Mouse (Mus musculus) embryonic facial prominence, embryonic 14.5 days (tissue): ENCODE results near the gene Gm17324. TPM values are rescaled to one million over a fixed set of nuclear protein-coding genes. Genes with fewer than 3 reads are reported as not detected.
A peak's percentile ranks its signal among the peaks of the same experiment; 100 is the strongest.
"Not testable (repeated sequence)": the region's sequence is repeated elsewhere in the genome, so short reads cannot be mapped to it uniquely, and the experiment has no call there.

Experiments
- ATAC-seq: fragments of 200-750 bp; cut with Nextera tagmentation; 2 replicates; pipeline ENCODE4 v1.8.0; 2017; ENCODE audit warnings: low read depth, moderate number of reproducible peaks, moderate TSS enrichment
- DNase-seq: peaks from one replicate; pipeline ENCODE4 v3.0.0-alpha.2; 2015; ENCODE audit warnings: low spot score
- H3K27ac ChIP-seq: fragments of 300-500 bp; sonication (generic); replicated peaks from 2 replicates; pipeline ENCODE4 v1.5.1; 2014; ENCODE audit warnings: low read depth, mild to moderate bottlenecking, low read length, moderate library complexity
- H3K27me3 ChIP-seq: fragments of 300-500 bp; sonication (generic); replicated peaks from 2 replicates; pipeline ENCODE4 v1.6.1; 2014; ENCODE audit warnings: low read length; ENCODE audit not compliant: control insufficient read depth, insufficient read depth
- H3K36me3 ChIP-seq: fragments of 300-500 bp; sonication (generic); 2 replicates; pipeline ENCODE4 v1.6.1; 2014; ENCODE audit warnings: low read length, mixed read lengths; ENCODE audit not compliant: control insufficient read depth, insufficient read depth
- H3K4me1 ChIP-seq: fragments of 300-500 bp; sonication (generic); 2 replicates; pipeline ENCODE4 v1.6.1; 2014; ENCODE audit warnings: antibody characterized with exemption, low read length; ENCODE audit not compliant: control insufficient read depth, insufficient read depth
- H3K4me2 ChIP-seq: fragments of 300-500 bp; sonication (generic); 2 replicates; pipeline ENCODE4 v1.6.1; 2014; ENCODE audit warnings: low read depth, mild to moderate bottlenecking, low read length, moderate library complexity, mixed read lengths
- H3K4me3 ChIP-seq: fragments of 300-500 bp; sonication (generic); 2 replicates; pipeline ENCODE4 v1.5.1; 2014; ENCODE audit warnings: low read depth, mild to moderate bottlenecking, low read length
- H3K9ac ChIP-seq: fragments of 300-500 bp; sonication (generic); 2 replicates; pipeline ENCODE4 v1.6.1; 2014; ENCODE audit warnings: low read depth, mild to moderate bottlenecking, low read length, moderate library complexity, mixed read lengths
- H3K9me3 ChIP-seq: fragments of 300-500 bp; sonication (generic); 2 replicates; pipeline ENCODE4 v1.6.1; 2016; ENCODE audit warnings: low read length; ENCODE audit not compliant: control insufficient read depth
- WGBS: fragments of 180-500 bp; shearing (Covaris S2); extraction: QIAGEN DNeasy Blood & Tissue Kit; methylation state at CpG from one replicate; pipeline ENCODE4 v1.1.7; 2014; 5-methylcytosine and 5-hydroxymethylcytosine counted together
- polyA plus RNA-seq: library from polyadenylated mRNA; unstranded; fragments of >200 nt; fragmentation: Nextera tagmentation; extraction: Ambion mirVana; gene quantifications from 2 replicates; pipeline ENCODE4 v1.2.1, GENCODE M21; 2014

The Gm17324 gene
- polyA plus RNA-seq, 1 experiment from 2014 or later, result 0.71 TPM

DNA sequence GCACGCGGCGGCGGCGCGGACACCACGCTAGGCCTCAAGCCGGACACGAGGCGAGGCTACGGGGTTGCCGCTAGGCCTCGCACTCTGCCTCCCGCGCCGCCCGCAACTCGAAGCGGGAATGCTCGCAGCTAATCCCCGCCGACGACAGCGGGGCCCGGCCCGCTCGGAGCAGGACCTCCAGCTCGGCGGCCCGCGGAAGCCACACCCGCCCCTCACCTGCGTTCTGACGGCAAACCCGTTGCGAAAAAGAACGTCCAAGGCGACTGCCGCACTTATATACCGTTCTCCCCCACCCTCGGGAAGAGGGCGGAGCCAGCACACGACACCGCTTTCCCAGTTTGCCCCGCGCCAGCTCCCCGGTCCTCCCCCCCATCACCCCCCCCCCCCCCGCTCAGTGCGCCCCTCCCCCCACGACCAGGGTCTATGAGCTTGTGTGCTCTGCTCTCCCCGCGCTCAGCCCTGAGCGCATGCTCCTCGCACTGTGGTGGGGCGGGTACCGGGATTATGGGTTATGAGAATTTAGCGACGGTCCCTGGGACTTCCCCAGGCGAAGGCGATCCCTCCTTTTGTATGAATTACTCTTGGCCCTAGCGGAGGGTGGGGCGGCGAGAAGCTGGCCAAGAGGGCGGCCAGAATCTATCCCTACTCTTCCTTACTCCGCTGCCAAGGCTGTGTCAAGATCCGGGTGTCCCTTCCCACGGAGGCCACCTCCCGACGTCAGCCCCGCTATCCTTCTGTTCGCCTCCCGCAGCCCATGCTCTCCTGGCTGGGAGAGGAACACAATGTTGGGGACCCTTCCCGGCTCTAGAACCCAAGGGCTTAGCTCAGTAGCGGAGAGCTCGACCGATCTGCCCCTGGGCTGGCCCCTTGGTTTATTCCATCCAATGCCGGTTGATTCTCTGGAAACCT, 33.1 kb upstream of the Gm17324 start:
- peak; percentile 100 for DNase-seq
- H3K36me3 ChIP-seq, result peaks cover 37% of the 10 kb centered on the region
- peak overlapping the region; percentile 98 for H3K4me3 ChIP-seq

DNA sequence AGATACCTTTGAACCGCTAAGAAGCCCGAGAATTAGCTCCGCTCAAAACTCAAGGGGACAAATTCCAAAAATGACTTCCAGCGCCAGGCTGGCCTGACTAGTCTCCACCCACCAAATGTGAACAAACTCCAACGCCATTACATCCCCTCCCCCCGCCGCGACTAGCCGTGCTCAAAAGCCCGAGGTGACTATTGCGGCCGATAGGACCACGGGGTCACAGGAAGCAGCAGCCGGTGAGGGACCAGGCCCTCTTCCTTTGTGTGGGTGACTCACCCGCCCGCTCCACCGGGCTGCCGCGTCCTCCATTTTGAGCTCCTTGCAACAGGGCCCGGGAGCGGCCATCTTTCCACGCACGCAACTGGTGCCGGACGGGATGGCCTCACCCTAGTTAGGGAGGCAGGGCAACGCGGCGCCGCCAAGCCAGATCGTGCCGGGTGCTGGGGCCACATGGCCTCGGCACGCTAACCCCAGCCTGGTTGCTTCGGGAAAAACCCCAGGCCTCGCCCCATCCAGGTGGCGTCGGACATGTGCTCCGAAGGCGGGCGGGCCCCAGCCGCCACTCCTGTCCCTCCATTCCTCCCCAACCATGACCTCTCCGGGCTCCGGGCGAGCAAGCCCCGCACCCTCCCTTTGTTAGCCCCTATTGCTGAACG, 32.2 kb upstream of the Gm17324 start:
- no peaks in the 10 kb centered on the region for H3K27me3 ChIP-seq
- ATAC-seq (peak; percentile 2; the same call in 1 of the 2 replicates), DNase-seq (peak; percentile 78)
- peak overlapping the region; percentile 98 for H3K4me3 ChIP-seq
- peaks cover 9% of the 10 kb centered on the region; the same call in 1 of the 2 replicates for H3K4me1 ChIP-seq
- WGBS, result 0% methylated on average over 32 of the region's 46 CpGs
- H3K9ac ChIP-seq, result peak overlapping the region; percentile 100
- H3K9me3 ChIP-seq, result no peaks in the 10 kb centered on the region
- H3K27ac ChIP-seq, result peak overlapping the region; percentile 99
- peaks cover 46% of the 10 kb centered on the region for H3K36me3 ChIP-seq
- peak overlapping the region; percentile 63 for H3K4me2 ChIP-seq

More for the DNA sequence above, 33.1 kb upstream of the Gm17324 start:
- peak overlapping the region; percentile 63 for H3K4me2 ChIP-seq
- under 1% methylated on average over 46 of the region's 77 CpGs for WGBS
- no peaks in the 10 kb centered on the region for H3K9me3 ChIP-seq
- H3K4me1 ChIP-seq, result peaks cover 9% of the 10 kb centered on the region; the same call in 1 of the 2 replicates
- peak overlapping the region; percentile 100 for H3K9ac ChIP-seq
- H3K27ac ChIP-seq, result peak overlapping the region; percentile 99
- peak; percentile 99 for ATAC-seq
- H3K27me3 ChIP-seq, result no peaks in the 10 kb centered on the region

DNA sequence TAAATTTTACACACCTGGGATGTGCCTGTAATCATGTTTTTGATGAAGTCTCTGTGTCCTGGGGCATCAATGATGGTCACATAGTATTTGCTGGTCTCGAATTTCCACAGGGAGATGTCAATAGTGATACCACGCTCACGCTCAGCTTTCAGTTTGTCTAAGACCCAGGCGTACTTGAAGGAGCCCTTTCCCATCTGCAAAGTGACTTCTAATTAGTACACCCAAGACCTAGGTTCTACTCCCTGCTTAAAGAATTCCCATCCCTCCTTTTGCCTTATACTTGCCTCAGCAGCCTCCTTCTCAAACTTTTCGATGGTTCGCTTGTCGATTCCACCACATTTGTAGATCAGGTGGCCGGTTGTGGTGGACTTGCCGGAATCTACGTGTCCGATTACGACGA, 31.6 kb upstream of the Gm17324 start:
- not testable (repeated sequence) for H3K9me3 ChIP-seq, DNase-seq, H3K4me1 ChIP-seq, H3K27me3 ChIP-seq, ATAC-seq
- peak overlapping the region; percentile 100 for H3K9ac ChIP-seq
- H3K4me3 ChIP-seq, result peak overlapping the region; percentile 98
- peak overlapping the region; percentile 99 for H3K27ac ChIP-seq
- WGBS, result 0% methylated on average over 12 of the region's 13 CpGs
- peak overlapping the region; percentile 63 for H3K4me2 ChIP-seq
- peaks cover 46% of the 10 kb centered on the region for H3K36me3 ChIP-seq

DNA sequence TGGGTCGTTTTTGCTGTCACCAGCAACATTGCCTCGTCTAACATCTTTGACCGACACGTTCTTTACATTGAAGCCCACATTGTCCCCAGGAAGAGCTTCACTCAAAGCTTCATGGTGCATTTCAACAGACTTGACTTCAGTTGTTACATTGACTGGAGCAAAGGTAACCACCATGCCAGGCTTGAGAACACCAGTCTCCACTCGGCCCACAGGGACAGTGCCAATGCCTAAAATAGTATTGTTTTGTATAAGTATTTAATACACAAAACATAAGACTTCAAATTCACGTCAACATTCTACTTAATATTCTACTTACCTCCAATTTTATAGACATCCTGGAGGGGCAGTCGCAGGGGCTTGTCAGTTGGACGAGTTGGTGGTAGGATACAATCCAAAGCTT, 30.7 kb upstream of the Gm17324 start:
- H3K4me1 ChIP-seq, DNase-seq, H3K9me3 ChIP-seq, H3K27me3 ChIP-seq, ATAC-seq: not testable (repeated sequence)
- Histone ChIP-seq H3K36me3 (peaks cover 54% of the 10 kb centered on the region), H3K27ac (0 out of 2 replicates have a peak overlapping the region, but pooled peaks have one; percentile 21), H3K4me2 (peak overlapping the region; percentile 63), H3K4me3 (peak overlapping the region; percentile 98), H3K9ac (peak overlapping the region; percentile 100)
- WGBS, result 27% methylated on average over 8 of the region's 8 CpGs

DNA sequence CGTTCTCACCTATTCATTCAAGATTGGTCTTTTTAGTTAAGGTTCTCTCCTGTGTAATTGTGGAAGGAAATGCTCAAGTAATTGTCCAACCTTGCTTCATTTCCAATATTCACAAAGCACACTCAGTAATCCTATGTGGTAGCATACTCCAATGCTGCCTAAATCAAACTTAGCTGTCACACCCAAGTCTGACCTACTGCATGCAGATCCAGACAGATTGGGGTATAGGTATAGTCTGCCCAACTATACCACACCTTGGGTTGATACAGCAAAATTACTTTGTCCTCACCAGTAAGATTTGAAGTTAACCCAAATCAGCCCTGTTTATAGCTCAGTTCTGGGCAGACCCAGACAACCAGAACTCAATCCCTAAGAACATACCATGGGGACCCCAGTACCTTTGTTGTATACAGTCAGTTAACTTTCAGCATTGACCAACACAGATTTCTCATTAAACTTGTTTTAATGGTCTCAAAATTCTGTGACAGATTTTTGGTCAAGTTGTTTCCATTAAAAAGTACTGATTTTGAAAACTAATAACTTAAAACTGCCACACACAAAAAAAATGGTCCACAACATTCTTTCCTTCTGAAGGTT, 29.5 kb upstream of the Gm17324 start:
- H3K9me3 ChIP-seq, H3K4me1 ChIP-seq, H3K9ac ChIP-seq, H3K27me3 ChIP-seq, DNase-seq, ATAC-seq: not testable (repeated sequence)
- Histone ChIP-seq H3K4me2 (peak overlapping the region; percentile 4; the same call in 1 of the 2 replicates), H3K27ac (peak overlapping the region; percentile 15; the same call in 1 of the 2 replicates), H3K4me3 (peak overlapping the region; percentile 10; the same call in 1 of the 2 replicates), H3K36me3 (peaks cover 62% of the 10 kb centered on the region)
- WGBS, result 63% methylated on average over 1 of the region's 1 CpGs

DNA sequence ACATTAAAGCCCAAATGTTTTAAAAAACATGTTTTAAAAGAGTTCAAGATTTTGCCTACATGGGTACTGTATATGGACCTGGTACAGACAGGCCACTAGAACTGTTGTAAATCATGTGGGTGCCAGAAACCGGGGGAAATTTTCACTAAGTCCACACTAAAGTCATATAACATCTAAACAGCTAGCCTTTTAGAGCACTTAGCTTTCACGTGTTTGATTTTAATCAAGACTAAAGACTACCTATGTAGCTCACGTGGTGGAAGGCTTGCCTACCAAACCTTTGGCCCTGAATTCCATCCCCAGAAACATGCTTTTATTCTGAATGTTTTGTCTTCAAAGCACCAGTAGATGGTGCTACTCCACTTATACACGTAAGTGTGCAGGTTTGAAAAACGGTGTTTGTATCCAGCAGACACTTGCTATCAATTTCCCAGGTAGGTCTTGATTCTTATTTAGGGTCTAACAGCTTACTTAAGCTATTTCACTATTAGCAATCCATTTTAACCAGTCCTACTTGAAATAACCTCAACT, 28.5 kb upstream of the Gm17324 start:
- no peaks in the 10 kb centered on the region for H3K27me3 ChIP-seq
- WGBS, result 8% methylated on average over 5 of the region's 5 CpGs
- no peaks in the 10 kb centered on the region for H3K4me1 ChIP-seq
- no peak overlapping the region; the same call in 1 of the 2 replicates for H3K27ac ChIP-seq
- H3K9ac ChIP-seq, result no peak overlapping the region
- DNase-seq (peak; percentile 82), ATAC-seq (no peak)
- no peak overlapping the region for H3K4me3 ChIP-seq
- H3K9me3 ChIP-seq, result no peaks in the 10 kb centered on the region
- H3K36me3 ChIP-seq, result peaks cover 72% of the 10 kb centered on the region
- no peak overlapping the region for H3K4me2 ChIP-seq

DNA sequence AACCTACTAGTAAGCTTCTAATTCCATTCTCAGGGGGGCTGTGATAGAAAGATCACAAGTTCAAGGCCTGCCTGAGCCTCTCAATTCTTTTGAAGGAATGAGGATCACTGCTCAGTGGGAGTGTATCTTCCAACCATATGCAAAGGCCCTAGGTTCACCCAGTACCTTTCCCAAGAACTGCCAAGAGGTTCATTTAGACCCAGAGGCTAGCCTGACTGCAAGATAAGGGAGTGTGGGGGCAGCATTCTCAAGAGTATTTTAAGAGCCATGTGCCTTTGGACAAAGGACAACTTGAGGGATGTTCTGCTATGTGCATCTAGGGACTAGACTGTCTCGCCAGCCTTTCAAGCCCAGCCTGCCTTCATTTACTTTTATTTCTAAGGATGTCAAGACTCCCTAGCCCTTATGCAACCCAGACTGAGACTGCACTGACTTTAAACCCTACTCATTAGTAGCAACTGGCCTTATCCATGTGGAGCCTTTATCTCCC, 28.0 kb upstream of the Gm17324 start:
- H3K27me3 ChIP-seq, result no peaks in the 10 kb centered on the region
- no peak overlapping the region; the same call in 1 of the 2 replicates for H3K27ac ChIP-seq
- WGBS, result 26% methylated on average over 1 of the region's 1 CpGs
- no peaks in the 10 kb centered on the region for H3K4me1 ChIP-seq
- DNase-seq (peak; percentile 43), ATAC-seq (no peak)
- H3K9me3 ChIP-seq, result no peaks in the 10 kb centered on the region
- H3K9ac ChIP-seq, result no peak overlapping the region
- no peak overlapping the region for H3K4me2 ChIP-seq
- H3K36me3 ChIP-seq, result peaks cover 76% of the 10 kb centered on the region
- no peak overlapping the region for H3K4me3 ChIP-seq

DNA sequence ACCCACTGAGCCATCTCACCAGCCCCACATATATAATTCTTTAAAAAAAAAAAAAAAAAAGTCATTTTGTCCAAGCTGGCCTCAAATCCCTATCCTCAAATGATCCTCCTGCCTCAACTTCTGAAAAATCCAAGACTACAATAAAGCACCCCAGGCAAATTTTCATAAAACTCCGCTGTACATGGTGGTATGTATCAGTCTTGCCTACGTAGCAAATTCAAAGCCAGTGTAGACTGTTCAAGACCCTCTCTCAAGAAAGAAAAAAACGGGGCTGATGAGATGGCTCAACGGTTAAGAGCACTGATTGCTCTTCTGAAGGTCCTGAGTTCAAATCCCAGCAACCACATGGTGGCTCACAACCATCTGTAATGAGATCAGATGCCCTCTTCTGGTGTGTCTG, 27.3 kb upstream of the Gm17324 start:
- Histone ChIP-seq H3K9ac (no peak overlapping the region), H3K4me3 (no peak overlapping the region), H3K36me3 (peaks cover 80% of the 10 kb centered on the region), H3K9me3 (no peaks in the 10 kb centered on the region), H3K27me3 (no peaks in the 10 kb centered on the region), H3K4me1 (no peaks in the 10 kb centered on the region), H3K4me2 (no peak overlapping the region), H3K27ac (no peak overlapping the region)
- WGBS, result 91% methylated on average over 4 of the region's 4 CpGs
- DNase-seq (no peak), ATAC-seq (no peak)
